Mouse (Mus musculus): ENCODE data around the gene Gm26602. TPM values are rescaled to one million over a fixed set of nuclear protein-coding genes. Genes with fewer than 3 reads are reported as not detected.
"Not testable (repeated sequence)": the region's sequence is repeated elsewhere in the genome, so short reads cannot be mapped to it uniquely, and the experiment has no call there.

The Gm26602 gene
- polyA plus RNA-seq, 1 experiment, result not detected

GRCm38 (mm10) chr10:79883297-79884084, 27.2 kb upstream of the Gm26602 start:
- TF ChIP-seq FLI1 (IDR thresholded peaks at IDR 0.05; ENCODE audit: low read length) (no peak), GATA1 (IDR thresholded peaks at IDR 0.05; ENCODE audit: borderline replicate concordance, low read length) (no peak)

GRCm38 (mm10) chr10:79884446-79884845, 26.2 kb upstream of the Gm26602 start:
- no peak for TF ChIP-seq FLI1 (IDR thresholded peaks at IDR 0.05; ENCODE audit: low read length)
- TF ChIP-seq GATA1 (IDR thresholded peaks at IDR 0.05; ENCODE audit: borderline replicate concordance, low read length), result no peak

More at GRCm38 (mm10) chr10:79883297-79884084, 27.2 kb upstream of the Gm26602 start:
- H3K4me1 ChIP-seq, result peaks cover 86% of the 10 kb centered on the region
- H3K4me3 ChIP-seq (replicated peaks), result peak overlapping the region; percentile 70
- H3K9me3 ChIP-seq, result no peaks in the 10 kb centered on the region
- H3K27me3 ChIP-seq (replicated peaks), result peaks cover 3% of the 10 kb centered on the region
- no peaks in the 10 kb centered on the region for H3K36me3 ChIP-seq (replicated peaks; ENCODE audit: low read length)

DNA sequence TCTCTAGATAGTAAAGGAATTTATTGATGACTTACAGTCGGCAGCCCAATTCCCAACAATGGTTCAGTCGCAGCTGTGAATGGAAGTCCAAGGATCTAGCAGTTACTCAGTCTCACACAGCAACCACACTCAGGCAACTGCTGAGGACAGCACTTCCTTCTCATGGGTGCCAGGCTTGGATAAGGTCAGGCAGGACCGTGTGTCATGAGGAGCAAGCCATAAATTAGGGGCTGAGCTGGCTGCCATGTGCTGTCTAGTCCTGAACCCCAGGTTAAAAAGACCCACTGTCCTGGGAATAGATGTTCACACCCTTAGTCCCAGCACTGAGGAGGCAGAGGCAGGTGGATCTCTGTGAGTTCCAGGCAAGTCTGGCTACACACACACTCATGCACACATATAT, 25.7 kb upstream of the Gm26602 start:
- Histone ChIP-seq H3K4me3 (replicated peaks) (peak overlapping the region; percentile 71), H3K4me1 (peaks cover 72% of the 10 kb centered on the region)
- H3K9me3 ChIP-seq; H3K27me3 ChIP-seq (replicated peaks); H3K36me3 ChIP-seq (replicated peaks; ENCODE audit: low read length): not testable (repeated sequence)

More at GRCm38 (mm10) chr10:79884446-79884845, 26.2 kb upstream of the Gm26602 start:
- peak overlapping the region; percentile 38 for H3K4me3 ChIP-seq (replicated peaks)
- no peaks in the 10 kb centered on the region for H3K9me3 ChIP-seq
- peaks cover 3% of the 10 kb centered on the region for H3K27me3 ChIP-seq (replicated peaks)
- H3K4me1 ChIP-seq, result peaks cover 77% of the 10 kb centered on the region
- H3K36me3 ChIP-seq (replicated peaks; ENCODE audit: low read length), result no peaks in the 10 kb centered on the region

GRCm38 (mm10) chr10:79886054-79886453, 24.6 kb upstream of the Gm26602 start, which contains the start of gene Elane:
Gene Elane, plus strand, starts transcription at chr10:79886247.
- Histone ChIP-seq H3K27me3 (replicated peaks) (peaks cover 11% of the 10 kb centered on the region), H3K9me3 (no peaks in the 10 kb centered on the region), H3K4me1 (peaks cover 66% of the 10 kb centered on the region), H3K4me3 (replicated peaks) (peak within 1 kb of the TSS; percentile 71), H3K36me3 (replicated peaks; ENCODE audit: low read length) (no peaks in the 10 kb centered on the region)
- TF ChIP-seq GATA1 (IDR thresholded peaks at IDR 0.05; ENCODE audit: borderline replicate concordance, low read length) (no peak), FLI1 (IDR thresholded peaks at IDR 0.05; ENCODE audit: low read length) (no peak)

GRCm38 (mm10) chr10:79886611-79887010, 24.0 kb upstream of the Gm26602 start:
- Histone ChIP-seq H3K4me1 (peaks cover 61% of the 10 kb centered on the region), H3K36me3 (replicated peaks; ENCODE audit: low read length) (no peaks in the 10 kb centered on the region), H3K27me3 (replicated peaks) (peaks cover 13% of the 10 kb centered on the region), H3K4me3 (replicated peaks) (no peak overlapping the region), H3K9me3 (no peaks in the 10 kb centered on the region)
- TF ChIP-seq GATA1 (IDR thresholded peaks at IDR 0.05; ENCODE audit: borderline replicate concordance, low read length) (no peak), FLI1 (IDR thresholded peaks at IDR 0.05; ENCODE audit: low read length) (no peak)

- Histone ChIP-seq H3K36me3 (replicated peaks; ENCODE audit: low read length) (peaks cover 10% of the 10 kb centered on the region), H3K4me1 (peaks cover 52% of the 10 kb centered on the region), H3K4me3 (replicated peaks) (no peak overlapping the region), H3K9me3 (no peaks in the 10 kb centered on the region), H3K27me3 (replicated peaks) (peaks cover 13% of the 10 kb centered on the region)
- TF ChIP-seq FLI1 (IDR thresholded peaks at IDR 0.05; ENCODE audit: low read length) (no peak), GATA1 (IDR thresholded peaks at IDR 0.05; ENCODE audit: borderline replicate concordance, low read length) (no peak)
Observed at GRCm38 (mm10) chr10:79889386-79889785, 21.3 kb upstream of the Gm26602 start.

- Histone ChIP-seq H3K9me3 (no peaks in the 10 kb centered on the region), H3K4me1 (peaks cover 49% of the 10 kb centered on the region), H3K36me3 (replicated peaks; ENCODE audit: low read length) (peaks cover 22% of the 10 kb centered on the region), H3K4me3 (replicated peaks) (peak within 1 kb of the TSS; percentile 39), H3K27me3 (replicated peaks) (peaks cover 13% of the 10 kb centered on the region)
- TF ChIP-seq GATA1 (IDR thresholded peaks at IDR 0.05; ENCODE audit: borderline replicate concordance, low read length) (no peak), FLI1 (IDR thresholded peaks at IDR 0.05; ENCODE audit: low read length) (no peak)
Observed at GRCm38 (mm10) chr10:79890670-79891069, 20.0 kb upstream of the Gm26602 start, which contains the start of gene Cfd. Gene Cfd, plus strand, starts transcription at chr10:79890853.

DNA sequence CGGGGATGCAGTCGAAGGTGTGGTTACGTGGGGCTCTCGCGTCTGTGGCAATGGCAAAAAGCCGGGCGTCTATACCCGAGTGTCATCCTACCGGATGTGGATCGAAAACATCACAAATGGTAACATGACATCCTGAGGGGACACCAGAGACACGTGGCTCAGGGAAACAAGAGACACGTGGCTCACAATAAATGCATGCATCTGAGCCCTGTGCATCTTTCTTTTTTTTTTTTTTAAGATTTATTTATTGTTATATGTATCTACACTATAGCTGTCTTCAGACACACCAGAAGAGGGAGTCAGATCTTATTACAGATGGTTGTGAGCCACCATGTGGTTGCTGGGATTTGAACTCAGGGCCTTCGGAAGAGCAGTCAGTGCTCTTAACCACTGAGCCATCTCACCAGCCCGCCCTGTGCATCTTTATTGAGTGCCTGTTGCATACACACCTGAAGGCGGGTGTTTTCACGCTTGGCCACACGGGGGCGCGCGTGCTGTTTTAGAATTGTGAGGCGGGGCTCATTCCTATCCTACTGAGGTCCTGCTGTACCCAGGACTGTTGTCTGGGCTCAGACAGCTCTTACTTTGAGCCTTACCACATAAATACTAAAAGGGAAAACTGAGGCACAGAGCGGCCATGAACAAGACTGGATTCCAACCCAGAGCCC, 18.1 kb upstream of the Gm26602 start:
- H3K4me1 ChIP-seq, result peaks cover 53% of the 10 kb centered on the region
- H3K36me3 ChIP-seq (replicated peaks; ENCODE audit: low read length), result peaks cover 41% of the 10 kb centered on the region
- H3K9me3 ChIP-seq; H3K4me3 ChIP-seq (replicated peaks): not testable (repeated sequence)
- peaks cover 12% of the 10 kb centered on the region for H3K27me3 ChIP-seq (replicated peaks)

- TF ChIP-seq FLI1 (IDR thresholded peaks at IDR 0.05; ENCODE audit: low read length) (no peak), GATA1 (IDR thresholded peaks at IDR 0.05; ENCODE audit: borderline replicate concordance, low read length) (no peak)
- H3K27me3 ChIP-seq (replicated peaks), result peaks cover 1% of the 10 kb centered on the region
- peaks cover 78% of the 10 kb centered on the region for H3K4me1 ChIP-seq
- peaks cover 74% of the 10 kb centered on the region for H3K36me3 ChIP-seq (replicated peaks; ENCODE audit: low read length)
- H3K9me3 ChIP-seq, result no peaks in the 10 kb centered on the region
- no peak overlapping the region for H3K4me3 ChIP-seq (replicated peaks)
Observed at GRCm38 (mm10) chr10:79896306-79896705, 14.3 kb upstream of the Gm26602 start.

DNA sequence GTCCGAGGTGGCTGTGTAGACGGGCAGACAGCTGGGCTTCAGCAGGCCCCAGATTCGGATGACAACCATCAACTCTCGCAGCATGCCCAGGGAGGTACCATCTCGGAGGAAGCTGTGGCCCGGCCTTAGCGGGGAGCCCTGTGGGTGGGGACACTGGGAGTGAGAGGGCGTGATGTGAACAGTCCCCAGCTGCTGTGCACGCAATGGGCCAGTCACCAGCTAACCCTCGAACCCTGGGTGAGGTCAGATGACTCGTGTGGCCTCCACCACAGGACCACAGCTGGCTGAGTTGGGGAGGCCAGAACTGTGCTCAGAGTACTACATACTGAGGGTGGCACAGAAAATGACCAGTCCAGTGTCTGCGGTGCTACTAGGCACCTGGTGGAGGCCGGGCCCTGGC, 13.8 kb upstream of the Gm26602 start:
- Histone ChIP-seq H3K9me3 (no peaks in the 10 kb centered on the region), H3K4me1 (peaks cover 81% of the 10 kb centered on the region), H3K4me3 (replicated peaks) (peak overlapping the region; percentile 35), H3K27me3 (replicated peaks) (no peaks in the 10 kb centered on the region), H3K36me3 (replicated peaks; ENCODE audit: low read length) (peaks cover 79% of the 10 kb centered on the region)
- no peak for TF ChIP-seq FLI1 (IDR thresholded peaks at IDR 0.05; ENCODE audit: low read length)
- TF ChIP-seq GATA1 (IDR thresholded peaks at IDR 0.05; ENCODE audit: borderline replicate concordance, low read length), result no peak

Data from megakaryocyte, embryonic 14.5 days (primary cell).